In the genomic region with DNA sequence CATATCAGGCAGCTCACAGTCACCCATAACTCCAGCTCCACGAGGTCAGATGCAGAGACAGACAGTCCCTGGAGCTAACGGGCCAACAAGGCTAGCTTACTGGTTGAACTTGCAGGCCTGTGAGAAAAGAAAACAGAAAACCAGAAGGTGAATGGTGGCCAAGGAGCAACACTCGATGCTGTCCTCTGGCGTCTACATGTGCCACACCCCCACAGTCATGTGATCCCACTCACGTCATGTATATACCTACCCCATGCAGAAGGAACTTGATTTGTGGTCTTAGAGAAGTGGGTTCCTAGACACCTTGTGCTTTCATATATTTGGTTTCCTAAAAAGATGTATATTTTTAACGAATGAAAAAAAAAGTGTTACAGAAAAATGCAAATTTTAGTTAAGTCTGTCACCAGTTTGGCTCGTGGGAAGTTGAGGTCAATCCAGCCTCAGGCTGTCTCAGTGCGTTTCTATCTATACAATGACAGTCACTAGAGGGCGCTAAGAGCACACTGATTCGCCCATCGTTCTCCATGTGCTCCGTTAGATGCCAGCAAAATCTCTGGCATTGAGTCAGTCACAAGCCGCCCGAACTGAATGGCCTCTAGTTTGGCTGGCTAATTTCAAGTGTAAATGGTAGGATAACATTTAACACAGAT, we compare ENCODE assay signal across 7 mouse cellular contexts. TPM values are rescaled to one million over a fixed set of nuclear protein-coding genes. Genes with fewer than 3 reads are reported as not detected.
A peak's percentile ranks its signal among the peaks of the same experiment; 100 is the strongest.
DNase-seq lines count a peak whose midpoint lies in the region; ATAC-seq lines count a peak whose summit lies in the region.

No protein-coding gene starts in this region.

- H3K9ac ChIP-seq in hindbrain, embryonic 13.5 days: no peak overlapping the region

- H3K9me3 ChIP-seq in hindbrain, embryonic 13.5 days: no peaks in the 10 kb centered on the region

- H3K27ac ChIP-seq in hindbrain, embryonic 13.5 days: no peak overlapping the region

- no peaks in the 10 kb centered on the region for H3K36me3 ChIP-seq in hindbrain, embryonic 13.5 days

- peaks cover 11% of the 10 kb centered on the region for H3K4me1 ChIP-seq in hindbrain, embryonic 13.5 days (replicated peaks)

- no peak overlapping the region for H3K4me3 ChIP-seq in hindbrain, embryonic 13.5 days

- peak; percentile 91 for ATAC-seq in hindbrain, embryonic 13.5 days (ENCODE audit: low FRiP score)

- H3K27me3 ChIP-seq in hindbrain, embryonic 13.5 days: peaks cover 34% of the 10 kb centered on the region

- 13% methylated on average over 14 of the region's 14 CpGs for WGBS in hindbrain, embryonic 13.5 days

- DNase-seq in WW6 (ENCODE audit: low read depth, low spot score): peak; percentile 60
- DNase-seq in cerebellum, adult 9-11 months: peak; percentile 78
- DNase-seq in frontal cortex, postnatal 14 days (ENCODE audit: low spot score in 2 of 2): peak; percentile 40 to 62
- DNase-seq in layer of hippocampus, postnatal 14 days (ENCODE audit: low spot score in 2 of 2): peak; percentile 72 to 92
- peak; percentile 80 for DNase-seq in lung, postnatal 14 days
- DNase-seq in retina, embryonic 14.5 days (ENCODE audit: low spot score): peak; percentile 99

- peak overlapping the region; percentile 29 for H3K4me2 ChIP-seq in hindbrain, embryonic 13.5 days

RNA-seq across cellular contexts. Expression of a gene that starts 4.0 kb away (rescaled TPM):
- polyA plus RNA-seq in hindbrain, embryonic 13.5 days (2015; fragmentation: Nextera tagmentation; extraction: Ambion mirVana): 52.1 and 53.9 TPM in 2 replicates
- total RNA-seq in layer of hippocampus, postnatal 14 days (2021): 100 to 1,000 TPM; 189 to 199 TPM

RNA-seq across cellular contexts. Expression of a gene that starts 50.9 kb away (rescaled TPM):
- 33.5 and 34.4 TPM in 2 replicates for polyA plus RNA-seq in hindbrain, embryonic 13.5 days (2015; fragmentation: Nextera tagmentation; extraction: Ambion mirVana)
- total RNA-seq in layer of hippocampus, postnatal 14 days (2021): 10 to 100 TPM; 62.7 to 63.9 TPM
